ENCODE assay signal across 9 mouse cellular contexts in the genomic region with DNA sequence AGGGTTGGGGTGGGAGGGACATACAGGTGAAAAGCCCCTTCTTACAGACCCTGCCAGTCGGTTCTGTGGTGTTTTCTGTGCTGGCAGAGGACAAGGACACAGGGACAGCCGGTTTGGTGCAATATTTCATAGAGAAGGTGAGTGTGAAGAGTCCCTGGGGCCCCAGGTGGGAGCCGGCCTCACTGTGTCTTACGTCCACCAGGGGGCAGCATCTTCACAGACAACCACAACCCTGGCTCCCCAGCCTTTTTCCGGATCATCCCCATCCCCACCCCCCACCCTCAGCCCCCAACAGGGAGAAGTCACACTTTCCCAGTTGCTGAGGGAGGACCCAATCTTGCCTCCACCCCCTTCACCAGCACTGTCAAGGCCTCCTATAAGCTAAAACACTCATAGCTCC. TPM values are rescaled to one million over a fixed set of nuclear protein-coding genes. Genes with fewer than 3 reads are reported as not detected.
DNase-seq lines count a peak whose midpoint lies in the region; ATAC-seq and TF ChIP-seq lines count a peak whose summit lies in the region.
"Had no signal": no experiment of that assay in that cellular context is flagged by ENCODE, and none has a peak within 500 bp of the region (broad histone marks: within the 10 kb centered on the region; RNA-seq: fewer than 3 reads in every experiment).

No protein-coding gene starts in this region.

- WGBS in thymus, adult 2 months: 3% methylated on average over 5 of the region's 5 CpGs
- 3% methylated on average over 5 of the region's 5 CpGs for WGBS in hindbrain, embryonic 12.5 days
- WGBS in liver, embryonic 14.5 days (ENCODE audit: insufficient replicate concordance): 3% methylated on average over 5 of the region's 5 CpGs

- peak; percentile 28 to 65 for DNase-seq in adrenal gland, adult (ENCODE audit: inconsistent age in 2 of 2, low spot score in 1 of 2)
- no peak for DNase-seq in adrenal gland, adult 2 months
- peak; percentile 48 for DNase-seq in thymus, adult 2 months
- DNase-seq in thymus, adult 18-20 months: no peak
- DNase-seq in embryo, embryonic 10.5 days (ENCODE audit: low spot score): peak; percentile 70
- DNase-seq in liver, embryonic 14.5 days (ENCODE audit: low read depth in 3 of 3, low spot score in 3 of 3): no peak
- DNase-seq in right cerebral cortex, adult 2 months (ENCODE audit: low spot score in 2 of 2): peak; percentile 71 to 76

- TF ChIP-seq POLR2A in thymus, adult 2 months (IDR thresholded peaks at IDR 0.05; ENCODE audit: control insufficient read depth, extremely low read depth, insufficient read depth, low read length, poor library complexity): no peak

- H3K27ac ChIP-seq in thymus, adult 2 months (ENCODE audit: control insufficient read depth, insufficient read depth, low read length): no peak overlapping the region
- H3K27ac ChIP-seq in hindbrain, embryonic 12.5 days: no peak overlapping the region
- no peak overlapping the region for H3K27ac ChIP-seq in liver, embryonic 14.5 days

- no peak overlapping the region for H3K4me2 ChIP-seq in hindbrain, embryonic 12.5 days (replicated peaks)
- H3K4me2 ChIP-seq in liver, embryonic 14.5 days (ENCODE audit: low read depth): no peak overlapping the region

- peak; percentile 75; the same call in 1 of the 2 replicates for TF ChIP-seq CTCF in thymus, adult 2 months (IDR thresholded peaks at IDR 0.05; ENCODE audit: borderline replicate concordance, control insufficient read depth, extremely low read depth, insufficient read depth, low read length, poor library complexity)
- peak; percentile 82 for TF ChIP-seq CTCF in liver, embryonic 14.5 days (IDR thresholded peaks at IDR 0.05; ENCODE audit: low read depth)

- ATAC-seq in hindbrain, embryonic 12.5 days (ENCODE audit: low FRiP score): peak; percentile 54; the same call in 1 of the 2 replicates
- 0 out of 2 replicates have a peak, but pooled peaks have one; percentile 39 for ATAC-seq in liver, embryonic 14.5 days (ENCODE audit: insufficient read depth)
- ATAC-seq: Patski had no signal

- H3K36me3 ChIP-seq in thymus, adult 2 months (ENCODE audit: control insufficient read depth, insufficient read depth, low read length): no peaks in the 10 kb centered on the region
- no peaks in the 10 kb centered on the region for H3K36me3 ChIP-seq in hindbrain, embryonic 12.5 days
- H3K36me3 ChIP-seq in liver, embryonic 14.5 days (replicated peaks; ENCODE audit: control insufficient read depth, insufficient read depth, low read depth): no peaks in the 10 kb centered on the region

- no peaks in the 10 kb centered on the region for H3K4me1 ChIP-seq in thymus, adult 2 months (replicated peaks; ENCODE audit: control insufficient read depth, insufficient read depth, low read length)
- peaks cover 10% of the 10 kb centered on the region; the same call in 1 of the 2 replicates for H3K4me1 ChIP-seq in hindbrain, embryonic 12.5 days
- H3K4me1 ChIP-seq in liver, embryonic 14.5 days (replicated peaks; ENCODE audit: control insufficient read depth in 2 of 2, insufficient read depth in 2 of 2, low read length in 1 of 2): no peaks in the 10 kb centered on the region

- no peaks in the 10 kb centered on the region for H3K9me3 ChIP-seq in hindbrain, embryonic 12.5 days (replicated peaks)
- no peaks in the 10 kb centered on the region for H3K9me3 ChIP-seq in liver, embryonic 14.5 days (ENCODE audit: control insufficient read depth, low read length)

- no peaks in the 10 kb centered on the region; the same call in 1 of the 2 replicates for H3K27me3 ChIP-seq in thymus, adult 2 months (ENCODE audit: control insufficient read depth, insufficient read depth, low read length)
- H3K27me3 ChIP-seq in hindbrain, embryonic 12.5 days: peaks cover 18% of the 10 kb centered on the region
- no peaks in the 10 kb centered on the region for H3K27me3 ChIP-seq in liver, embryonic 14.5 days (ENCODE audit: control insufficient read depth, insufficient read depth, low read length)

- no peak for TF ChIP-seq EP300 in liver, embryonic 14.5 days (IDR thresholded peaks at IDR 0.05; ENCODE audit: low read depth)

- H3K9ac ChIP-seq in hindbrain, embryonic 12.5 days: no peak overlapping the region
- no peak overlapping the region for H3K9ac ChIP-seq in liver, embryonic 14.5 days (replicated peaks)

- no peak overlapping the region for H3K4me3 ChIP-seq in thymus, adult 2 months (ENCODE audit: control insufficient read depth, insufficient read depth, low read length)
- no peak overlapping the region for H3K4me3 ChIP-seq in hindbrain, embryonic 12.5 days
- H3K4me3 ChIP-seq in liver, embryonic 14.5 days (ENCODE audit: insufficient read depth in 1 of 2, low read depth in 2 of 2, low read length in 2 of 2): no peak overlapping the region

RNA-seq across cellular contexts. Expression of gene Cdhr2, which starts 15.7 kb away (rescaled TPM):
- total RNA-seq in adrenal gland, adult 2 months (2021): under 1 TPM in 1 of 2 experiments, not detected in 1; 0.06 TPM
- not detected in 2 replicates for polyA plus RNA-seq in adrenal gland, adult 2 months (2012; rRNA removed)
- polyA plus RNA-seq in thymus, adult 2 months (2012; rRNA removed): 1.2 and 1.3 TPM in 2 replicates
- polyA plus RNA-seq in hindbrain, embryonic 12.5 days (2016; fragmentation: Nextera tagmentation; extraction: Ambion mirVana): not detected in 2 replicates
- polyA plus RNA-seq in liver, embryonic 14.5 days (2012; rRNA removed): 6.6 and 7.6 TPM in 2 replicates
- polyA plus RNA-seq in liver, embryonic 14.5 days (2014; fragmentation: Nextera tagmentation; extraction: Ambion mirVana): 8.6 and 8.9 TPM in 2 replicates
- polyA plus RNA-seq: Patski had no signal

RNA-seq across cellular contexts. Expression of gene Rnf44, which starts 23.2 kb away (rescaled TPM):
- total RNA-seq in adrenal gland, adult 2 months (2021): 100 to 1,000 TPM; 114 to 119 TPM
- 511 and 555 TPM in 2 replicates for polyA plus RNA-seq in adrenal gland, adult 2 months (2012; rRNA removed)
- polyA plus RNA-seq in thymus, adult 2 months (2012; rRNA removed): 601 and 680 TPM in 2 replicates
- 95.6 and 98.0 TPM in 2 replicates for polyA plus RNA-seq in hindbrain, embryonic 12.5 days (2016; fragmentation: Nextera tagmentation; extraction: Ambion mirVana)
- 26.5 and 31.7 TPM in 2 replicates for polyA plus RNA-seq in liver, embryonic 14.5 days (2012; rRNA removed)
- 25.3 and 33.1 TPM in 2 replicates for polyA plus RNA-seq in liver, embryonic 14.5 days (2014; fragmentation: Nextera tagmentation; extraction: Ambion mirVana)

RNA-seq across cellular contexts. Expression of gene Gprin1, which starts 32.8 kb away (rescaled TPM):
- total RNA-seq in adrenal gland, adult 2 months (2021): 1 to 10 TPM; 2.3 to 4.3 TPM
- 1.9 and 2.6 TPM in 2 replicates for polyA plus RNA-seq in adrenal gland, adult 2 months (2012; rRNA removed)
- 0.18 and 0.19 TPM in 2 replicates for polyA plus RNA-seq in thymus, adult 2 months (2012; rRNA removed)
- polyA plus RNA-seq in hindbrain, embryonic 12.5 days (2016; fragmentation: Nextera tagmentation; extraction: Ambion mirVana): 26.0 and 30.7 TPM in 2 replicates
- polyA plus RNA-seq in liver, embryonic 14.5 days (2012; rRNA removed): 0.01 and 0.05 TPM in 2 replicates
- 0.03 TPM in 1 of 2 replicates, not detected in the other for polyA plus RNA-seq in liver, embryonic 14.5 days (2014; fragmentation: Nextera tagmentation; extraction: Ambion mirVana)

RNA-seq across cellular contexts. Expression of gene Sncb, which starts 49.5 kb away (rescaled TPM):
- total RNA-seq in adrenal gland, adult 2 months (2021): 1 to 10 TPM; 1.5 to 2.0 TPM
- polyA plus RNA-seq in adrenal gland, adult 2 months (2012; rRNA removed): 2.2 and 5.4 TPM in 2 replicates
- polyA plus RNA-seq in thymus, adult 2 months (2012; rRNA removed): 0.53 and 1.6 TPM in 2 replicates
- 2.5 and 2.9 TPM in 2 replicates for polyA plus RNA-seq in hindbrain, embryonic 12.5 days (2016; fragmentation: Nextera tagmentation; extraction: Ambion mirVana)
- polyA plus RNA-seq in liver, embryonic 14.5 days (2012; rRNA removed): 0.02 and 0.06 TPM in 2 replicates
- not detected in 2 replicates for polyA plus RNA-seq in liver, embryonic 14.5 days (2014; fragmentation: Nextera tagmentation; extraction: Ambion mirVana)
- polyA plus RNA-seq: Patski had no signal

Comparison
In these comparisons a context has a peak if more than half of its experiments do, and no peak if none do; other contexts are left out.
1. DNase-seq: peak in adrenal gland, adult (2 of 2), thymus, adult 2 months (single experiment), embryo, embryonic 10.5 days (single experiment) and right cerebral cortex, adult 2 months (2 of 2); none in adrenal gland, adult 2 months (single experiment), thymus, adult 18-20 months (0 of 2) and liver, embryonic 14.5 days (0 of 3).